Mouse (Mus musculus): ENCODE data around the gene Bpifb6. TPM values are rescaled to one million over a fixed set of nuclear protein-coding genes. Genes with fewer than 3 reads are reported as not detected.

The Bpifb6 gene
- polyA plus RNA-seq (2016; fragmentation: Nextera tagmentation; extraction: Ambion mirVana) = not detected in 2 replicates

DNA sequence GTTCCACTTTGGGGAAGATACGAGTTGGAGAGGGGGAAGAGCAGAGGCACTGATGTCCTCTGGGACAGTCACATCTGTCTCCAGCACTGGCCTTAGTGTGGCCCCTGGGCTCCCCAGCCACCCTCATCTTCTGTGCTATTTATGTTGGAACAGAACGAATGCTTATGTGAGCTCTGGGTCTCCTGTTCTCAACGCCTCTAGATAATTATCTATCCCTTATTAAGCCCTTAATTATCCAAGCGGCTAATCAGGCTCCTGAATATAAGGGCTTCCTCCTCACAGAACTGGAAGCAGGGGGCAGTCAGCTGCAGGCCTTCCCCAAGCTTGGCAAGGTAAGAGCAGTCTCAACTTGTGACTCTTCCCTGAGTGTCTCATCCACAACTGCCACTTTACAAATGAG lies at the start of gene Bpifb6:
TSS of gene Bpifb6 (plus strand) at position 301 of the 400 bp plus-strand sequence.
- WGBS = 69% methylated on average over 4 of the region's 4 CpGs
- H3K9me3 ChIP-seq = no peaks in the 10 kb centered on the region
- 0 out of 2 replicates have a peak, but pooled peaks cover 4% of the 10 kb centered on the region for H3K4me1 ChIP-seq
- no peaks in the 10 kb centered on the region for H3K36me3 ChIP-seq (replicated peaks)
- no peaks in the 10 kb centered on the region for H3K27me3 ChIP-seq (ENCODE audit: poor library complexity, severe bottlenecking)
- no peak within 1 kb of the TSS for H3K27ac ChIP-seq
- H3K4me3 ChIP-seq = no peak within 1 kb of the TSS
- DNase-seq (ENCODE audit: extremely low spot score, low spot score) = no peak

- 67% methylated on average over 4 of the region's 4 CpGs for WGBS
- no peak for DNase-seq (ENCODE audit: extremely low spot score, low spot score)
- Histone ChIP-seq H3K9me3 (no peaks in the 10 kb centered on the region; the same call in 1 of the 2 replicates), H3K4me3 (no peak overlapping the region), H3K4me1 (peaks cover 16% of the 10 kb centered on the region), H3K36me3 (replicated peaks) (no peaks in the 10 kb centered on the region), H3K27ac (no peak overlapping the region), H3K27me3 (ENCODE audit: poor library complexity, severe bottlenecking) (peaks cover 13% of the 10 kb centered on the region; the same call in 1 of the 2 replicates)
These were observed 49.2 kb upstream of the Bpifb6 start for GRCm38 (mm10) chr2:153851030-153851360.

DNA sequence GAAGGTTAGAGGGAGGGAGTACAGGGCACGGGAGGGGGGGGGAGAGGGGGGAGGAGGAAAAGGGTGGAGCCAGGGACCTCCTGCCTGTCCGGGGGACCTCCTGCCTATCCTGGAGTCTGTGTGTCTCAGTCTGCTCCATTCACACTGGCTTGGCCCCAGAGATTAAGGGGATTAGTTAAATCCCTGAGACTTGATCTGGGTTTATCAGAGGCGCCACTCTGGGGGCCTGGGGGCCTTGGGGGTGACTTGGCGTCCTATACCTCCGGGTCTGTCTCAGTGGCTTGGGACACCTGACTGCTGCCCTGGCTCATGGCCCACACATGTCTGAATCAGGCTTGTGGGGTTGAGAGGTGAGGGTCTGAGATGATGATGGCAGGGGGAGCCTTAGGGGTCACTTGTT lies 46.6 kb upstream of the Bpifb6 start:
- Histone ChIP-seq H3K4me1 (peaks cover 16% of the 10 kb centered on the region), H3K4me3 (no peak overlapping the region), H3K9me3 (no peaks in the 10 kb centered on the region; the same call in 1 of the 2 replicates), H3K36me3 (replicated peaks) (no peaks in the 10 kb centered on the region), H3K27me3 (ENCODE audit: poor library complexity, severe bottlenecking) (peaks cover 13% of the 10 kb centered on the region; the same call in 1 of the 2 replicates), H3K27ac (0 out of 2 replicates have a peak overlapping the region, but pooled peaks have one; percentile 20)
- WGBS = 4% methylated on average over 5 of the region's 5 CpGs
- no peak for DNase-seq (ENCODE audit: extremely low spot score, low spot score)

- H3K36me3 ChIP-seq (replicated peaks) = no peaks in the 10 kb centered on the region
- no peak for DNase-seq (ENCODE audit: extremely low spot score, low spot score)
- no peaks in the 10 kb centered on the region for H3K4me1 ChIP-seq
- 73% methylated on average over 2 of the region's 2 CpGs for WGBS
- no peak overlapping the region for H3K4me3 ChIP-seq
- no peaks in the 10 kb centered on the region; the same call in 1 of the 2 replicates for H3K9me3 ChIP-seq
- 0 out of 2 replicates have a peak, but pooled peaks cover 7% of the 10 kb centered on the region for H3K27me3 ChIP-seq (ENCODE audit: poor library complexity, severe bottlenecking)
- no peak overlapping the region for H3K27ac ChIP-seq
These were observed 40.6 kb upstream of the Bpifb6 start for GRCm38 (mm10) chr2:153859581-153859980.

DNA sequence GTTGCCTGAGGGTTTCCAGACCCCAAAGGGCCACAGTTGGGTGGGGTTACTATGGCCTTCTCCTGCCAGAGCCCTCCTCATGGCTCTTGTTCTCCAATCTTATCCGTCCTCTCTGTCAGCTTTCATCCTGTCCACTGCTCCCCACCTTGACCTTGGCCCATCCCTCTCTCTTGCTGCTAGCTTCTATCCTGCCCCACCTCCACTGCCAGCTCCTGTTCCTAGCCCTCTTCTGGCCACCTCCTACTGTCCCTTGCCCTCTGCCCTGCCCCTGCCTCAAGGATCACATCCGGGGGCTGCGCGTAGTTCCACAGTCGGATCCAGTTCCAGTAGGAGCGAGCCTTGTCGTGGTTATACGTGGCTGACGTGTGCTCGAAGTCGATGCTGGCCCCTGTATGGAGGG lies 39.9 kb upstream of the Bpifb6 start:
- H3K9me3 ChIP-seq = no peaks in the 10 kb centered on the region; the same call in 1 of the 2 replicates
- H3K4me1 ChIP-seq = no peaks in the 10 kb centered on the region
- H3K4me3 ChIP-seq = no peak overlapping the region
- H3K36me3 ChIP-seq (replicated peaks) = no peaks in the 10 kb centered on the region
- H3K27me3 ChIP-seq (ENCODE audit: poor library complexity, severe bottlenecking) = 0 out of 2 replicates have a peak, but pooled peaks cover 1% of the 10 kb centered on the region
- 93% methylated on average over 11 of the region's 11 CpGs for WGBS
- DNase-seq (ENCODE audit: extremely low spot score, low spot score) = no peak
- H3K27ac ChIP-seq = no peak overlapping the region

- no peaks in the 10 kb centered on the region for H3K27me3 ChIP-seq (ENCODE audit: poor library complexity, severe bottlenecking)
- 72% methylated on average over 3 of the region's 3 CpGs for WGBS
- H3K9me3 ChIP-seq = no peaks in the 10 kb centered on the region; the same call in 1 of the 2 replicates
- H3K27ac ChIP-seq = no peak overlapping the region
- no peaks in the 10 kb centered on the region for H3K4me1 ChIP-seq
- DNase-seq (ENCODE audit: extremely low spot score, low spot score) = no peak
- no peak overlapping the region for H3K4me3 ChIP-seq
- H3K36me3 ChIP-seq (replicated peaks) = no peaks in the 10 kb centered on the region
These were observed 39.5 kb upstream of the Bpifb6 start for GRCm38 (mm10) chr2:153860715-153861114.

GRCm38 (mm10) chr2:153861960-153862359 lies 38.2 kb upstream of the Bpifb6 start:
- Histone ChIP-seq H3K36me3 (replicated peaks) (no peaks in the 10 kb centered on the region), H3K27ac (no peak overlapping the region), H3K9me3 (no peaks in the 10 kb centered on the region; the same call in 1 of the 2 replicates), H3K4me1 (no peaks in the 10 kb centered on the region), H3K4me3 (no peak overlapping the region), H3K27me3 (ENCODE audit: poor library complexity, severe bottlenecking) (no peaks in the 10 kb centered on the region)
- no peak for DNase-seq (ENCODE audit: extremely low spot score, low spot score)
- whole genome bisulfite sequencing = 76% methylated on average over 3 of the region's 3 CpGs

DNA sequence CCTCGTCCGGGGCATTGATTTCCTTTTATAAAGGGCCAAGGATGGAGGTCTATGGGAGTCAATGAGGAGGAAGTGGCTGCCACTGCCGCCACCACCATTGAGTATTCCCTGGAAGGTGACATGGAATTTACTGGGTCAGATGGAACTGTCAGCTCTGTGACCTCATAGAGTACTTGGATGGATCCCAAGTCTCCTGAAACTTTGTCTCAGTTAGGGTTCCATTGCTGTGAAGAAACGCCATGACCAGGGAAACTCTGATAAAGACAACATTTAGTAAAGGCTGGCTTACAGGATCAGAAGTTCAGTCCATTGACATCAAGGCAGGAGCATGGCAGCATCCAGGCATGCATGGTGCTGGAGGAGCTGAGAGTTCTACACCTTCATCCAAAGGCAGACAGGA lies 29.2 kb upstream of the Bpifb6 start, which contains the start of gene Sun5:
TSS of gene Sun5 (minus strand) at position 101 of the 400 bp plus-strand sequence.
- Histone ChIP-seq H3K4me3 (no peak within 1 kb of the TSS), H3K9me3 (no peaks in the 10 kb centered on the region), H3K27ac (no peak within 1 kb of the TSS), H3K27me3 (ENCODE audit: poor library complexity, severe bottlenecking) (no peaks in the 10 kb centered on the region), H3K36me3 (replicated peaks) (no peaks in the 10 kb centered on the region), H3K4me1 (no peaks in the 10 kb centered on the region)
- no peak for DNase-seq (ENCODE audit: extremely low spot score, low spot score)
- WGBS = 87% methylated on average over 4 of the region's 4 CpGs

DNA sequence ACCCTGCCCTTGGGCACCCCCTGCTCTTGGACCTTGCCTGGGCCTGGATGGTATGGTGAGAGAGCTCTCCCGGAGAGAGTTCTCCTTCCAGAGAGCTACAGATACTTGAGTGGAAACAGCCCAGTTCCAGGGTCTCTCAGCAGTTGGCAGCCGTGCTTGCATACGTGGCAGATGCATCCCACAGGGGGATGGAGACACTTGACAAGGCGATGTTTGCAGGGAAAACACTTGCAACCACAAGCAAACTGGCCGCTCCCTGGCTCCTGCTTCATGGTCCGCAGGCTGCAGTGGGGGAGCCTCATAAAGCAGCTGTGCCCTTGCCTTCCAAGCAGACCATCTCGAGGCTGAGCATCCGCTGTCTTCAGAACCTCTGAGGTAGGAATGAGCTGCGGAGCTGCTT lies 25.4 kb upstream of the Bpifb6 start, which contains the start of gene Bpifb2:
TSS of gene Bpifb2 (plus strand) at position 301 of the 400 bp plus-strand sequence.
- Histone ChIP-seq H3K27ac (no peak within 1 kb of the TSS), H3K36me3 (replicated peaks) (no peaks in the 10 kb centered on the region), H3K9me3 (no peaks in the 10 kb centered on the region), H3K4me3 (no peak within 1 kb of the TSS), H3K4me1 (no peaks in the 10 kb centered on the region), H3K27me3 (ENCODE audit: poor library complexity, severe bottlenecking) (no peaks in the 10 kb centered on the region)
- no peak for DNase-seq (ENCODE audit: extremely low spot score, low spot score)
- 80% methylated on average over 9 of the region's 9 CpGs for WGBS

GRCm38 (mm10) chr2:153899111-153899510 lies 1.1 kb upstream of the Bpifb6 start:
- Histone ChIP-seq H3K36me3 (replicated peaks) (no peaks in the 10 kb centered on the region), H3K4me1 (peaks cover 4% of the 10 kb centered on the region; the same call in 1 of the 2 replicates), H3K4me3 (no peak overlapping the region), H3K27me3 (ENCODE audit: poor library complexity, severe bottlenecking) (no peaks in the 10 kb centered on the region), H3K9me3 (no peaks in the 10 kb centered on the region), H3K27ac (no peak overlapping the region)
- WGBS = 86% methylated on average over 5 of the region's 5 CpGs
- no peak for DNase-seq (ENCODE audit: extremely low spot score, low spot score)

- no peaks in the 10 kb centered on the region for H3K36me3 ChIP-seq (replicated peaks)
- no peak overlapping the region for H3K4me3 ChIP-seq
- H3K27me3 ChIP-seq (ENCODE audit: poor library complexity, severe bottlenecking) = no peaks in the 10 kb centered on the region
- H3K9me3 ChIP-seq = no peaks in the 10 kb centered on the region
- H3K4me1 ChIP-seq = 0 out of 2 replicates have a peak, but pooled peaks cover 4% of the 10 kb centered on the region
- H3K27ac ChIP-seq = no peak overlapping the region
- WGBS = 78% methylated on average over 6 of the region's 6 CpGs
- no peak for DNase-seq (ENCODE audit: extremely low spot score, low spot score)
These were observed 2.5 kb downstream of the Bpifb6 start for GRCm38 (mm10) chr2:153902726-153903125.

DNA sequence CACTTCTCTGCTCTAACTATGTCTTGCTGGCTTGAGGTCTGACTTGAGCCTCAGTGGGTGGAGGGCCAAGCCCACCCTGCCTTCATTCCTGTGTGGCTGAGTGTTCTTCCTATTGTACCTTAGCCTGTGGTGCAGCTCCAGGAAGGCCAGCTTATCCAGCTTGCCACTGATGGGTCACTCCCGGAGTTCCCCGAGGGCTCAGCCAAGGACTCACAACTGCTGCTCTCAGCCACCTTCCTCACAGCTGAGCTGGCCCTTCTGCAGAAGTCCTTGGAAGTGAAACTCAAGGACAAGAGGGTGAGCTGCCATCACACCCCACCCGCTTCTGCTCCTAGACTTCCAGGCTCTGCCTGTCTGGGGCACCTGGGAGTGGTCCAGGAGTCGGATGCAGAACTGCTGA lies 6.4 kb downstream of the Bpifb6 start:
- DNase-seq (ENCODE audit: extremely low spot score, low spot score) = no peak
- WGBS = 88% methylated on average over 4 of the region's 4 CpGs
- Histone ChIP-seq H3K9me3 (no peaks in the 10 kb centered on the region), H3K27ac (no peak overlapping the region), H3K27me3 (ENCODE audit: poor library complexity, severe bottlenecking) (no peaks in the 10 kb centered on the region), H3K4me1 (no peaks in the 10 kb centered on the region), H3K36me3 (replicated peaks) (no peaks in the 10 kb centered on the region), H3K4me3 (no peak overlapping the region)

DNA sequence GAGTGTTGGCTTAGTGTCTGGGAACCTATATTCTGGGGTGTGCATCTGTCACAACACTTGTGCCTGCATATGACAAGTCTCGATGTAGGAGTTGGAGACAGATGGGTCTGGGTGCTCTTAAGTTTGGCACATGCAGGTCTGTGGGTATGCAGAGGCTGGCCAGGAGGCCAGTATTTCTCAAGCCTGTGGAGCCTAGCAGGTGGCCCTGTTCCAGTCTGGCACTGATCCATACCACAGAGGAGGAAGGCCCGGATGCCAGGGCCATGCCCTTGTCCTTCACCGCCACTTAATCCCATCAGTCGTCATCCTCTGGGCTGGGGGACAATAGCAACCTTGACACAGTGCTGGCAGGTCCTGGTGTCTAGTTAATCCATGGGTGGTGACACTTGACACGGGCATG lies 14.0 kb downstream of the Bpifb6 start:
- 74% methylated on average over 5 of the region's 5 CpGs for WGBS
- no peak for DNase-seq (ENCODE audit: extremely low spot score, low spot score)
- no peaks in the 10 kb centered on the region for H3K9me3 ChIP-seq

More for the DNA sequence above, 14.0 kb downstream of the Bpifb6 start:
- Histone ChIP-seq H3K4me3 (no peak overlapping the region), H3K27ac (no peak overlapping the region), H3K27me3 (ENCODE audit: poor library complexity, severe bottlenecking) (no peaks in the 10 kb centered on the region), H3K4me1 (peaks cover 8% of the 10 kb centered on the region), H3K36me3 (replicated peaks) (no peaks in the 10 kb centered on the region)

Data from forebrain, embryonic 10.5 days (tissue).